Mouse (Mus musculus): Measurements from ENCODE around the gene Ubash3b. TPM values are rescaled to one million over a fixed set of nuclear protein-coding genes. Genes with fewer than 3 reads are reported as not detected.

The Ubash3b gene
- polyA plus RNA-seq, 2 experiments: 6.1 to 10.3 TPM

GRCm38 (mm10) chr9:41073196-41074009 lies 88.1 kb downstream of the Ubash3b start:
- Histone ChIP-seq H3K4me2 (replicated peaks; ENCODE audit: low read depth, low read length, severe bottlenecking) (no peak overlapping the region), H3K27me3 (ENCODE audit: control insufficient read depth, insufficient read depth, low read length) (no peaks in the 10 kb centered on the region), H3K27ac (replicated peaks; ENCODE audit: low read depth, low read length) (no peak overlapping the region), H3K9me3 (ENCODE audit: control insufficient read depth, low read length) (no peaks in the 10 kb centered on the region), H3K4me3 (replicated peaks; ENCODE audit: low read length) (no peak overlapping the region), H3K4me1 (ENCODE audit: control insufficient read depth, insufficient read depth, low read length) (peaks cover 14% of the 10 kb centered on the region), H3K36me3 (ENCODE audit: control insufficient read depth, insufficient read depth, low read length) (no peaks in the 10 kb centered on the region), H3K9ac (ENCODE audit: low read depth, low read length, severe bottlenecking) (no peak overlapping the region)
- no peak for ATAC-seq (ENCODE audit: low FRiP score, low read depth)
- no peak for TF ChIP-seq POLR2A (IDR thresholded peaks at IDR 0.05; ENCODE audit: borderline replicate concordance, extremely low read depth, insufficient read depth, insufficient read length)
- 90% methylated on average over 19 of the region's 19 CpGs for WGBS
- DNase-seq (ENCODE audit: low spot score): no peak

GRCm38 (mm10) chr9:41072786-41073185 lies 88.7 kb downstream of the Ubash3b start:
- no peak for ATAC-seq (ENCODE audit: low FRiP score, low read depth)
- WGBS: 71% methylated on average over 6 of the region's 6 CpGs
- Histone ChIP-seq H3K4me3 (replicated peaks; ENCODE audit: low read length) (no peak overlapping the region), H3K4me2 (replicated peaks; ENCODE audit: low read depth, low read length, severe bottlenecking) (no peak overlapping the region), H3K9ac (ENCODE audit: low read depth, low read length, severe bottlenecking) (no peak overlapping the region), H3K27me3 (ENCODE audit: control insufficient read depth, insufficient read depth, low read length) (no peaks in the 10 kb centered on the region), H3K4me1 (ENCODE audit: control insufficient read depth, insufficient read depth, low read length) (peaks cover 18% of the 10 kb centered on the region), H3K36me3 (ENCODE audit: control insufficient read depth, insufficient read depth, low read length) (no peaks in the 10 kb centered on the region), H3K27ac (replicated peaks; ENCODE audit: low read depth, low read length) (no peak overlapping the region), H3K9me3 (ENCODE audit: control insufficient read depth, low read length) (no peaks in the 10 kb centered on the region)
- TF ChIP-seq POLR2A (IDR thresholded peaks at IDR 0.05; ENCODE audit: borderline replicate concordance, extremely low read depth, insufficient read depth, insufficient read length): no peak
- DNase-seq (ENCODE audit: low spot score): no peak

- Histone ChIP-seq H3K4me2 (replicated peaks; ENCODE audit: low read depth, low read length, severe bottlenecking) (no peak overlapping the region), H3K9ac (ENCODE audit: low read depth, low read length, severe bottlenecking) (no peak overlapping the region), H3K27me3 (ENCODE audit: control insufficient read depth, insufficient read depth, low read length) (no peaks in the 10 kb centered on the region), H3K4me3 (replicated peaks; ENCODE audit: low read length) (no peak overlapping the region), H3K9me3 (ENCODE audit: control insufficient read depth, low read length) (no peaks in the 10 kb centered on the region), H3K27ac (replicated peaks; ENCODE audit: low read depth, low read length) (no peak overlapping the region), H3K36me3 (ENCODE audit: control insufficient read depth, insufficient read depth, low read length) (no peaks in the 10 kb centered on the region), H3K4me1 (ENCODE audit: control insufficient read depth, insufficient read depth, low read length) (peaks cover 23% of the 10 kb centered on the region)
- DNase-seq (ENCODE audit: low spot score) (no peak), ATAC-seq (ENCODE audit: low FRiP score, low read depth) (no peak)
- WGBS: 69% methylated on average over 3 of the region's 3 CpGs
- TF ChIP-seq POLR2A (IDR thresholded peaks at IDR 0.05; ENCODE audit: borderline replicate concordance, extremely low read depth, insufficient read depth, insufficient read length): no peak
These were observed 89.5 kb downstream of the Ubash3b start for GRCm38 (mm10) chr9:41071906-41072511.

- Histone ChIP-seq H3K27me3 (ENCODE audit: control insufficient read depth, insufficient read depth, low read length) (no peaks in the 10 kb centered on the region), H3K4me1 (ENCODE audit: control insufficient read depth, insufficient read depth, low read length) (peaks cover 17% of the 10 kb centered on the region), H3K36me3 (ENCODE audit: control insufficient read depth, insufficient read depth, low read length) (no peaks in the 10 kb centered on the region), H3K4me3 (replicated peaks; ENCODE audit: low read length) (no peak overlapping the region), H3K27ac (replicated peaks; ENCODE audit: low read depth, low read length) (no peak overlapping the region), H3K9me3 (ENCODE audit: control insufficient read depth, low read length) (no peaks in the 10 kb centered on the region), H3K4me2 (replicated peaks; ENCODE audit: low read depth, low read length, severe bottlenecking) (no peak overlapping the region), H3K9ac (ENCODE audit: low read depth, low read length, severe bottlenecking) (no peak overlapping the region)
- 68% methylated on average over 5 of the region's 5 CpGs for WGBS
- TF ChIP-seq POLR2A (IDR thresholded peaks at IDR 0.05; ENCODE audit: borderline replicate concordance, extremely low read depth, insufficient read depth, insufficient read length): no peak
- ATAC-seq (ENCODE audit: low FRiP score, low read depth) (no peak), DNase-seq (ENCODE audit: low spot score) (no peak)
These were observed 90.7 kb downstream of the Ubash3b start for GRCm38 (mm10) chr9:41070761-41071181.

GRCm38 (mm10) chr9:41069509-41069908 lies 92.0 kb downstream of the Ubash3b start:
- DNase-seq (ENCODE audit: low spot score) (no peak), ATAC-seq (ENCODE audit: low FRiP score, low read depth) (no peak)
- no peaks in the 10 kb centered on the region for H3K36me3 ChIP-seq (ENCODE audit: control insufficient read depth, insufficient read depth, low read length)
- WGBS: 81% methylated on average over 5 of the region's 5 CpGs
- no peaks in the 10 kb centered on the region for H3K9me3 ChIP-seq (ENCODE audit: control insufficient read depth, low read length)
- H3K4me2 ChIP-seq (replicated peaks; ENCODE audit: low read depth, low read length, severe bottlenecking): no peak overlapping the region
- no peaks in the 10 kb centered on the region for H3K27me3 ChIP-seq (ENCODE audit: control insufficient read depth, insufficient read depth, low read length)
- no peak overlapping the region for H3K4me3 ChIP-seq (replicated peaks; ENCODE audit: low read length)
- no peak overlapping the region for H3K9ac ChIP-seq (ENCODE audit: low read depth, low read length, severe bottlenecking)
- no peak overlapping the region for H3K27ac ChIP-seq (replicated peaks; ENCODE audit: low read depth, low read length)
- no peak for TF ChIP-seq POLR2A (IDR thresholded peaks at IDR 0.05; ENCODE audit: borderline replicate concordance, extremely low read depth, insufficient read depth, insufficient read length)
- H3K4me1 ChIP-seq (ENCODE audit: control insufficient read depth, insufficient read depth, low read length): peaks cover 17% of the 10 kb centered on the region

Data from limb, embryonic 14.5 days (tissue).